Mouse (Mus musculus) brown adipose tissue, adult 24 weeks (tissue): ENCODE measurements around the gene Col4a2. TPM values are rescaled to one million over a fixed set of nuclear protein-coding genes. Genes with fewer than 3 reads are reported as not detected.
"Not testable (repeated sequence)": the region's sequence is repeated elsewhere in the genome, so short reads cannot be mapped to it uniquely, and the experiment has no call there.

Experiments
- H3K27ac ChIP-seq: fragments of 200-500 bp; replicated peaks from 2 replicates; pipeline ENCODE4 v1.5.1; 2012; ENCODE audit warnings: low read depth, mild to moderate bottlenecking, low read length
- H3K4me1 ChIP-seq: fragments of 200-500 bp; 2 replicates; pipeline ENCODE4 v1.6.1; 2012; ENCODE audit warnings: low read length, mixed read lengths; ENCODE audit not compliant: control insufficient read depth, insufficient read depth, insufficient read length
- H3K4me3 ChIP-seq: fragments of 200-500 bp; 2 replicates; pipeline ENCODE4 v1.5.1; 2012; ENCODE audit warnings: low read depth, mild to moderate bottlenecking, low read length, moderate library complexity; ENCODE audit not compliant: insufficient read depth
- polyA plus RNA-seq: library from polyadenylated mRNA; stranded (reverse); fragments of >200 nt; gene quantifications from 2 replicates; pipeline ENCODE4 v1.2.4, GENCODE M21; 2012; ENCODE audit not compliant: missing spikeins, insufficient read depth, insufficient read length

Gene Col4a2
- polyA plus RNA-seq, 1 experiment: 51.1 TPM

- H3K4me1 ChIP-seq: no peaks in the 10 kb centered on the region
- no peak overlapping the region for H3K27ac ChIP-seq
- H3K4me3 ChIP-seq: no peak overlapping the region
Measured at GRCm38 (mm10) chr8:11487229-11487628, 174.6 kb downstream of the Col4a2 start.

- not testable (repeated sequence) for H3K27ac ChIP-seq, H3K4me1 ChIP-seq, H3K4me3 ChIP-seq
Measured at GRCm38 (mm10) chr8:11492340-11492739, 179.7 kb downstream of the Col4a2 start.

GRCm38 (mm10) chr8:11497017-11497990 is 184.7 kb downstream of the Col4a2 start, which contains the start of gene Naxd:
TSS of gene Naxd (plus strand) at chr8:11497506.
- peak within 1 kb of the TSS; percentile 98 for H3K4me3 ChIP-seq
- peaks cover 7% of the 10 kb centered on the region; the same call in 1 of the 2 replicates for H3K4me1 ChIP-seq
- H3K27ac ChIP-seq: peak within 1 kb of the TSS; percentile 77

- H3K27ac ChIP-seq: no peak overlapping the region
- H3K4me1 ChIP-seq: peaks cover 7% of the 10 kb centered on the region; the same call in 1 of the 2 replicates
- peak overlapping the region; percentile 98 for H3K4me3 ChIP-seq
Measured at GRCm38 (mm10) chr8:11498281-11498680, 185.7 kb downstream of the Col4a2 start.

Other genes with a start within 250 kb of the Col4a2 start
- 142 and 186 TPM in 2 replicates for gene Col4a1, start within 50 bp of the Col4a2 start, polyA plus RNA-seq
- gene Rab20, start 165.9 kb downstream of the Col4a2 start, polyA plus RNA-seq: 1.6 and 3.2 TPM in 2 replicates
- 65.0 and 69.8 TPM in 2 replicates for gene Naxd, start 184.7 kb downstream of the Col4a2 start, polyA plus RNA-seq
- 43.7 and 44.1 TPM in 2 replicates for gene Cars2, start 238.0 kb downstream of the Col4a2 start, polyA plus RNA-seq
- 13.9 and 17.2 TPM in 2 replicates for gene Ing1, start 242.8 kb downstream of the Col4a2 start, polyA plus RNA-seq